Mouse (Mus musculus): ENCODE measurements around the gene Cdk6.

The Cdk6 gene

DNA sequence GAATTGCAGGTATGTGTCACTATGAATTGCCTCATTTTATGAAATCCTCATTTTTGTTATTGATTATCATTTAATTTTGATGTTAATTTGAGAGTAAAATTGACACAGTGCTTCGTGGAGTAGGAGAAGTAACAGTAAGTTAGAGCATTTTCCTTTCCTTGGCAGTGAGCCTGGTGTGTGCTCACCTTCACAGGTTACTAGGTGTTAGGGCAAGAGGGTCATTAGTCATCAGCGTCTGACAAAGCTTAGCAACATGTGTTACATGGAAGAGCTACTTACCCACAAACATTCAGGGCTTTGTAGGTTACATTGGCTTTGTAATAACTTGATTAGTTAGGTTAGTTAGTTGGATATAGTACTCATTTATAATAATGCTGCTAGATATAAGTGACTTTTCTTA lies 212.9 kb downstream of the Cdk6 start:
- no peak for DNase-seq (ENCODE audit: extremely low spot score)

DNA sequence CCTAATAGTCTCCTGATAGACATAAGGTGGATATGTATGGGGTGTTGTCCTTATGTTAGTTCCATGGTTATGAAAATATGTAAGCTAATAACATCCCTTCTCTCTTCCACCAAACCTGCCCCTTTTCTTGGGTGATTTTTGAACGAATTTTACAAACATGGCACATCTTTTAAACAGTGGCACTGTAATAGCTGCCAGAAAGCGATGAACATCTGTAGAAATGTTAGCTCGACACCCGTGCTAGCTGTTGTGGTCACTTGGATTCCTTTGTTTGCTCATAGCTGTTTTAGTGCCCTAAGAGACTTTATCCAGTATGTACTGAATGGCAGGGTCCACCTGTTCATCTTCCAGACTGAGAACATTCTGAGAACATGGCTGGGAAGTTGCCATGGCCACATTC lies 230.0 kb downstream of the Cdk6 start, which contains the start of gene 1700109H08Rik:
Gene 1700109H08Rik, plus strand, starts transcription at position 301 of the 400 bp plus-strand sequence.
- no peak for DNase-seq (ENCODE audit: extremely low spot score)

GRCm38 (mm10) chr5:3574825-3575224 lies 233.5 kb downstream of the Cdk6 start:
- no peak for DNase-seq (ENCODE audit: extremely low spot score)

GRCm38 (mm10) chr5:3577939-3578338 lies 236.7 kb downstream of the Cdk6 start:
- DNase-seq (ENCODE audit: extremely low spot score): no peak

- no peak for DNase-seq (ENCODE audit: extremely low spot score)
These were observed 237.8 kb downstream of the Cdk6 start for GRCm38 (mm10) chr5:3579066-3579465.
